Mouse (Mus musculus) left cerebral cortex, postnatal 14 days (tissue): ENCODE measurements around the gene Gm47996. TPM values are rescaled to one million over a fixed set of nuclear protein-coding genes. Genes with fewer than 3 reads are reported as not detected.
A peak's percentile ranks its signal among the peaks of the same experiment; 100 is the strongest.

ENCODE experiments used
- DNase-seq, 2 experiments: peaks; one replicate each; pipeline ENCODE4 v3.0.0; 2021 to 2022; ENCODE audit warnings: low spot score in 2 of 2, mixed read lengths in 1 of 2
- intact Hi-C: fragments of 180-260 bp; cut with DNase I; formaldehyde crosslinking; loops from one replicate; pipeline ENCODE4 v1.15.1; 2025
- total RNA-seq, 2 experiments: library from RNA; stranded (reverse); gene quantifications; 2 replicates each; pipeline ENCODE4 v1.2.3; 2021

Gm47996 gene
- total RNA-seq, 2 experiments from 2014 or later, result not detected

- intact Hi-C loops, result no loop called here
- DNase-seq, result no peak
These were observed 27.8 kb downstream of the Gm47996 start for GRCm38 (mm10) chr1:151237780-151238179.

DNA sequence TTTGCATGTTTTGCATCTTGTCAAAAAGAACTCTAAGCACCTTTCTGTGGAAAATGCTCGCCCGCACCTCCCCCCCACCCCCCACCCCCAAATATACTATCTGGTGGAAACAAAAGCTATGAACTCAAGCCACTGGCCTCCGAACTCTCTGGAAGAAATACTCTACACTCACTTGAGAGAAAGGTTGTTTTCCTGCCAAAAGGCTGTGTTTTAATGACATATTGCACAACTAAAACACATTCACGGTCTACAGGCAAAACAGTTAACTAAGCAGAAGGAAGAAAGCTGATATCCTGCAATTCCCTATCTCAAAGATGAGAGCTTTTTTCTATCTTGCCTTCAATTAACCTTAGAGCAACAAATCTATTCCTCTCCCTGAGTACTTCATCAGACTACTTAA is 33.4 kb downstream of the Gm47996 start:
- DNase-seq, result no peak
- intact Hi-C loops, result no loop called here

DNA sequence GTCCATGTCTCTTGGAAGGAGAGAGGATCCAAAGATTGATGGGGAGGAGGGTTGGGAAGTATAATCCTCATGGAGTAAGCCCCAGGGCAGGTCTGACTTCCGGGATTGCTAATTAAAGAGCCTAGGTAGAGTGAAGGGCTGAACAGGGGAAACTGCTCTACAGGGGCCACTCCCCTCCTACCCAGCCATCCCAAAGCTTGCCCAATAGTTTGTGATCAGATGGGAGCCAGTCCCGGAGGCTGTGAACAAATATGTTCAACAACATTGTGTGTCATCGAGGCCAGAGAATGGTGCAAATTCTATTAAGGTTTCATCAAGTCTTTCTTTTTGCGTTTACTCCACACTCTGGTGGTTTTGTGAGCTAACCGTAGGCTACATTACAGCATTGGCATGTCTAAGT is 34.1 kb downstream of the Gm47996 start:
- no peak for DNase-seq
- intact Hi-C loops, result no loop called here

GRCm38 (mm10) chr1:151244761-151245160 is 34.8 kb downstream of the Gm47996 start:
- no peak for DNase-seq
- intact Hi-C loops, result no loop called here

GRCm38 (mm10) chr1:151245165-151245564 is 35.2 kb downstream of the Gm47996 start:
- intact Hi-C loops, result no loop called here
- DNase-seq, result no peak

DNA sequence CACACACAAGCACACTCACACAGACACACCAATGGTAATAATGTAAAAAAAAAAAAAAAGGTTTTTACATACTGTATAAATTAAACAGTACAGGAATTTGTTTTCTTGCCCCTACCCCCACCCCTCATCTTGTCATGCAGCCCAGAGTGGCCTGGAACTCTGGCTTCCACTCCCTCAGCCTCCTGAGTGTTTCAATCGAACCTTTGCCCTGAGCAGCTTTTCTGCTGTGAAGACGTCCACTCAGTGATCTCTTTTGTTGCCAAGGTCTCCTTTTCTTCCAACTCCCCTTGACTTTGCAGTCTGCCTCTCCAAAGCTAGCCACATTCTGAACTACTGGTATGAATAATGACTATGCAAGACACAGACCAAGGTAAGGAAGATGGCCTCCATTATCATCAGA is 35.9 kb downstream of the Gm47996 start:
- DNase-seq, result no peak
- intact Hi-C loops, result no loop called here

GRCm38 (mm10) chr1:151250109-151250508 is 40.2 kb downstream of the Gm47996 start:
- intact Hi-C loops, result loop anchor here (10.0 kb wide), 2 partner anchors 95 to 165 kb away; partner anchors contain the start of gene Ivns1abp
- no peak for DNase-seq

GRCm38 (mm10) chr1:151250529-151251193 is 40.7 kb downstream of the Gm47996 start:
- DNase-seq, result peak; percentile 59 to 74
- intact Hi-C loops, result loop anchor here (10.0 kb wide), 2 partner anchors 94 to 166 kb away; partner anchors contain the start of gene Ivns1abp

GRCm38 (mm10) chr1:151251194-151252010 is 41.5 kb downstream of the Gm47996 start:
- DNase-seq, result no peak
- intact Hi-C loops, result loop anchor here (10.0 kb wide), 2 partner anchors 93 to 167 kb away; partner anchors contain the start of gene Ivns1abp

DNA sequence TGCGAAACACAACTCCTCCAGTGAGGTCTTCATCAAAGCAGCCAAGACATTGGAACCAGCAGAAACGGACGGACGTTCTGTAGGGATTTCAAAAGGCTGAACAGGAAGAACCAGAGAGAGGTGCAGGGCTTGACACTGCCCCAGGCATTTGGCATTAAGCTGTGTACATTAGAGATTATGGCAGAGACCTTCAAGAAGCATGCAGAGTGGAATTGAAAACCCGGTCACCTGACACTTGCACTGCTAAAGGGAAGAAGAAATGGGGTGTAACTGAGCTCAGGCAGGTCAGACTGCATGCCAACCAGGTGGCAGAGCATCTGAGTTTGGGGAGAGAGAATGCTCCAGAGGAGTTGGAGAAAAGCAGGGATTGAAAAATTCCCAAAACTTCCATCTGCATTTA is 45.5 kb downstream of the Gm47996 start:
- DNase-seq, result no peak
- intact Hi-C loops, result loop anchor here (10.0 kb wide), 2 partner anchors 89 to 171 kb away; partner anchors contain the start of gene Ivns1abp

DNA sequence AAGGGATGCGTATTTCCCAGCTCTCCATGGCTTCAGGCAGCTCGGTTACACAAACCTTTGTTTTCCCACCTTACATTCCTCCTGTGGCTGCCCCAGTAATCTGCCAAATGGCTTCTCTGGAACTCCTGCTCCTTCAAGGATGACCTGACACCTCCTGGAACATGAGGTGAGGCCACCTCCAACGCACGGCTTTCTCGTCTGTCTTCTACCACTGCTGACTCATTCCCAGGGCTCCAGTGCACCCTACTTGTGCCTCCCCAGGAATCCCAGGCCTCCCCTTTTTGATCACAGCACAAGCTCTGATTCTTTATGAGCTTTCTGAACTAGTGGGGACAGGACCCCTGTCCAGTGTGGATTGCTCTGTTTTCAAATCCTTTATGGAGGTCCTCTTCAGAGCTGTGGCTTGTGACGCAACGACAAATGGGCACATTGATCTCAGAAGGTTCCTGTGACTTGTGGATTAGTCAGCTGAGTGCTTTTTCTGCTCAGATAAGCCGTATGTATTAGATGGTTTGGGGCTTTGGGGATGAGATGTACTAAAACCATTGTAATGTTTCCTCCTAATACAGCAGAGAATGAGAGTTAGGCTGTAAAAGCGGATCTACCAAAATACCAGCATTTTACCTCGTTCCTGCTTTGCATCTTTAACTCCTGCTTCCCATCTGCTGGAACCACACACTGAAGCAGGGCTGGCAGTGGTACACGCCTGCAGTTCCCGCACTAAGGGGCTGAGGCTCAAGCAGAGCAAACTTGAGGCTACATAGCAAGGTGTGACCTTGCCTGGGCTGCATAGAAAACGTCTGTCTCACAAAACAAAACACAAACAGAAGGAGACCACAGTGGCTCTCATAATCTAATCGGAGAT is 48.4 kb downstream of the Gm47996 start:
- no peak for DNase-seq
- intact Hi-C loops, result loop anchor here (10.0 kb wide), 2 partner anchors 86 to 174 kb away; partner anchors contain the start of gene Ivns1abp

DNA sequence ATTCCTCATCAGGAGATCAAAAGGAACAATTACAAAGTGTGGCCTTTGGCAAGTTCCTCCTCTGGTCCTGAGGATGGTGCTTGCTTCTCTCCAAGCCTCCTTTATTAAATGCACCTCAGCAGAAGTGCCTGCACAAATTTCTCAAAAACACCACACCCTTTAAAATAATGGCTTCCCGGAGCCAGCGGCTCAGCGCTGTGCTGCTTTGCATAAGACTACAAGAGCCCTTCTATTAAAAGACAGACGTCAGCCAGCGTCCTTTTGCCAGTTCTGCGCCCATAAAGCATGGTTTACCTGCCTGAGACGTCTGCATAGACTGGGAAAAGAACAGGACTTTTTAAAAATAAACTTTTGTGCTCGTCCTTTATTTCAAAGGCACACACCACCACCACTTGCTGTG is 49.1 kb downstream of the Gm47996 start:
- no peak for DNase-seq
- intact Hi-C loops, result loop anchor here (10.0 kb wide), 2 partner anchors 86 to 174 kb away; partner anchors contain the start of gene Ivns1abp

Other genes starting within 250 kb of the Gm47996 start
- 1 to 10 TPM; 3.5 to 5.4 TPM for gene Hmcn1, start 216.7 kb upstream of the Gm47996 start, total RNA-seq
- not detected for gene Gm47985, start 27.6 kb upstream of the Gm47996 start, total RNA-seq
- gene Gm8947, start 17.8 kb upstream of the Gm47996 start, total RNA-seq, result not detected
- not detected for gene Gm47995, start 11.7 kb upstream of the Gm47996 start, total RNA-seq
- gene 3110040M04Rik, start 6.0 kb upstream of the Gm47996 start, total RNA-seq, result not detected
- gene Ivns1abp, start 134.3 kb downstream of the Gm47996 start, total RNA-seq, result 100 to 1,000 TPM; 125 to 135 TPM
- 1 to 10 TPM; 8.6 to 9.0 TPM for gene Swt1, start 218.3 kb downstream of the Gm47996 start, total RNA-seq
- 10 to 100 TPM; 24.6 to 27.6 TPM for gene Trmt1l, start 218.4 kb downstream of the Gm47996 start, total RNA-seq